ENCODE assay signal across 18 mouse cellular contexts in the genomic region with DNA sequence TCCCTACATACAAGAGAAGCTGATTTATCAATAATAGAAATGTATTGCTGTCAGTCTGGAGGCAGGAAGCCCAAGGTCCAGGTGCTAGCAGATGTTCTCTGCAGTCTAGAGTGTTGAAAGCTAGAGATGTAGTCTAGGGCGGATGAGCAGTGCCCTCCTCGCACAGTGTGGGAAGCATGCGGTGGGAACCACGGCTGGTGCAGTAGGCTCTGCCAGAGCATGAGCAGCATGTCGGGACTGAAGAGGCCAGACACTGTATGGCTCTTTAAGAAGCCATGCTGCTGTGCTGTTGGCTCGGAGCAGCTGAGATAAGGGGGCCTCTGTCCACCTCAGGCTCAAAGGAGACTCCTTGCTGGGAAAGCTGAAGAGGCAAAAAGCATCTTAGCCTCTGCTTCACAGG.
DNase-seq lines count a peak whose midpoint lies in the region; ATAC-seq lines count a peak whose summit lies in the region.
"Had no signal": no experiment of that assay in that cellular context is flagged by ENCODE, and none has a peak within 500 bp of the region (broad histone marks: within the 10 kb centered on the region; RNA-seq: fewer than 3 reads in every experiment).

No protein-coding gene starts in this region.

- H3K27ac ChIP-seq in forebrain, embryonic 12.5 days, result peak overlapping the region; percentile 50
- H3K27ac ChIP-seq in forebrain, embryonic 15.5 days (replicated peaks), result no peak overlapping the region
- H3K27ac ChIP-seq in embryonic facial prominence, embryonic 10.5 days (replicated peaks), result 0 out of 2 replicates have a peak overlapping the region, but pooled peaks have one; percentile 15
- peak overlapping the region; percentile 77 for H3K27ac ChIP-seq in midbrain, embryonic 10.5 days (replicated peaks)
- H3K27ac ChIP-seq in neural tube, embryonic 12.5 days, result peak overlapping the region; percentile 46; the same call in 1 of the 2 replicates
- H3K27ac ChIP-seq: embryonic facial prominence, embryonic 12.5 days; limb, embryonic 12.5 days; liver, embryonic 13.5 days; lung, embryonic 15.5 days had no signal

- DNase-seq in embryonic facial prominence, embryonic 10.5 days (ENCODE audit: low spot score), result no peak
- no peak for DNase-seq in midbrain, embryonic 10.5 days (ENCODE audit: low spot score)
- DNase-seq in right cerebral cortex, postnatal 36 days (ENCODE audit: low spot score in 2 of 2), result no peak
- no peak for DNase-seq in layer of hippocampus, adult 8-10 months (ENCODE audit: low spot score in 2 of 2)
- DNase-seq: adrenal gland, adult 2 months; liver, embryonic 13.5 days; right cerebral cortex, postnatal 4 days; thymus, postnatal 14 days had no signal

- H3K27me3 ChIP-seq in forebrain, embryonic 12.5 days, result no peaks in the 10 kb centered on the region
- H3K27me3 ChIP-seq in forebrain, embryonic 15.5 days, result no peaks in the 10 kb centered on the region
- no peaks in the 10 kb centered on the region for H3K27me3 ChIP-seq in embryonic facial prominence, embryonic 10.5 days (replicated peaks; ENCODE audit: low read depth, poor library complexity, severe bottlenecking)
- H3K27me3 ChIP-seq in midbrain, embryonic 10.5 days (ENCODE audit: low read depth, poor library complexity, severe bottlenecking), result no peaks in the 10 kb centered on the region
- no peaks in the 10 kb centered on the region for H3K27me3 ChIP-seq in neural tube, embryonic 12.5 days (replicated peaks)
- H3K27me3 ChIP-seq: CH12.LX; embryonic facial prominence, embryonic 12.5 days; heart, embryonic 12.5 days; limb, embryonic 12.5 days; liver, embryonic 13.5 days; lung, embryonic 15.5 days had no signal

- H3K4me3 ChIP-seq in forebrain, embryonic 12.5 days (replicated peaks), result no peak overlapping the region
- no peak overlapping the region for H3K4me3 ChIP-seq in forebrain, embryonic 15.5 days
- no peak overlapping the region for H3K4me3 ChIP-seq in embryonic facial prominence, embryonic 10.5 days
- no peak overlapping the region for H3K4me3 ChIP-seq in midbrain, embryonic 10.5 days
- H3K4me3 ChIP-seq in neural tube, embryonic 12.5 days, result no peak overlapping the region
- H3K4me3 ChIP-seq: embryonic facial prominence, embryonic 12.5 days; heart, embryonic 12.5 days; limb, embryonic 12.5 days; liver, embryonic 13.5 days; lung, embryonic 15.5 days; myocyte had no signal

- no peak for ATAC-seq in forebrain, embryonic 12.5 days (ENCODE audit: low FRiP score)
- no peak for ATAC-seq in forebrain, embryonic 15.5 days (replicated peaks)
- ATAC-seq in neural tube, embryonic 12.5 days (ENCODE audit: low FRiP score, low read depth), result peak; percentile 44; the same call in 1 of the 2 replicates
- ATAC-seq: intestine, embryonic 16.5 days had no signal

- no peak overlapping the region for H3K9ac ChIP-seq in forebrain, embryonic 12.5 days
- no peak overlapping the region for H3K9ac ChIP-seq in forebrain, embryonic 15.5 days (replicated peaks)
- H3K9ac ChIP-seq in neural tube, embryonic 12.5 days, result no peak overlapping the region
- H3K9ac ChIP-seq: embryonic facial prominence, embryonic 12.5 days; heart, embryonic 12.5 days; limb, embryonic 12.5 days; liver, embryonic 13.5 days; lung, embryonic 15.5 days had no signal

- 0 out of 2 replicates have a peak, but pooled peaks cover 8% of the 10 kb centered on the region for H3K36me3 ChIP-seq in forebrain, embryonic 12.5 days (replicated peaks)
- no peaks in the 10 kb centered on the region for H3K36me3 ChIP-seq in forebrain, embryonic 15.5 days
- peaks cover 26% of the 10 kb centered on the region for H3K36me3 ChIP-seq in embryonic facial prominence, embryonic 10.5 days (replicated peaks)
- peaks cover 14% of the 10 kb centered on the region; the same call in 1 of the 2 replicates for H3K36me3 ChIP-seq in midbrain, embryonic 10.5 days
- no peaks in the 10 kb centered on the region for H3K36me3 ChIP-seq in neural tube, embryonic 12.5 days
- H3K36me3 ChIP-seq: heart, embryonic 12.5 days; lung, embryonic 15.5 days had no signal

- H3K4me2 ChIP-seq in forebrain, embryonic 12.5 days, result no peak overlapping the region
- no peak overlapping the region for H3K4me2 ChIP-seq in forebrain, embryonic 15.5 days (replicated peaks)
- H3K4me2 ChIP-seq in neural tube, embryonic 12.5 days (replicated peaks), result no peak overlapping the region
- H3K4me2 ChIP-seq: embryonic facial prominence, embryonic 12.5 days; heart, embryonic 12.5 days; limb, embryonic 12.5 days; liver, embryonic 13.5 days; lung, embryonic 15.5 days had no signal

- WGBS in forebrain, embryonic 12.5 days, result 64% methylated on average over 6 of the region's 6 CpGs
- WGBS in forebrain, embryonic 15.5 days, result 63% methylated on average over 6 of the region's 6 CpGs
- 75% methylated on average over 6 of the region's 6 CpGs for WGBS in embryonic facial prominence, embryonic 10.5 days
- 76% methylated on average over 6 of the region's 6 CpGs for whole genome bisulfite sequencing in midbrain, embryonic 10.5 days
- whole genome bisulfite sequencing in neural tube, embryonic 12.5 days, result 58% methylated on average over 6 of the region's 6 CpGs

- H3K9me3 ChIP-seq in forebrain, embryonic 12.5 days, result no peaks in the 10 kb centered on the region
- H3K9me3 ChIP-seq in forebrain, embryonic 15.5 days, result no peaks in the 10 kb centered on the region
- H3K9me3 ChIP-seq in embryonic facial prominence, embryonic 10.5 days, result no peaks in the 10 kb centered on the region
- H3K9me3 ChIP-seq in midbrain, embryonic 10.5 days (replicated peaks), result no peaks in the 10 kb centered on the region
- H3K9me3 ChIP-seq in neural tube, embryonic 12.5 days, result no peaks in the 10 kb centered on the region
- H3K9me3 ChIP-seq: embryonic facial prominence, embryonic 12.5 days; heart, embryonic 12.5 days; limb, embryonic 12.5 days; liver, embryonic 13.5 days; lung, embryonic 15.5 days had no signal

- peaks cover 28% of the 10 kb centered on the region for H3K4me1 ChIP-seq in forebrain, embryonic 12.5 days
- peaks cover 10% of the 10 kb centered on the region for H3K4me1 ChIP-seq in forebrain, embryonic 15.5 days
- H3K4me1 ChIP-seq in embryonic facial prominence, embryonic 10.5 days, result peaks cover 13% of the 10 kb centered on the region; the same call in 1 of the 2 replicates
- H3K4me1 ChIP-seq in midbrain, embryonic 10.5 days, result peaks cover 24% of the 10 kb centered on the region
- peaks cover 41% of the 10 kb centered on the region for H3K4me1 ChIP-seq in neural tube, embryonic 12.5 days
- H3K4me1 ChIP-seq: embryonic facial prominence, embryonic 12.5 days; lung, embryonic 15.5 days had no signal
